Mouse (Mus musculus) kidney, postnatal 4 days (tissue): ENCODE data around the gene Cyth2.
A peak's percentile ranks its signal among the peaks of the same experiment; 100 is the strongest.

Source experiments
- DNase-seq, 2 experiments: peaks; one replicate each; pipeline ENCODE4 v3.0.0; 2021; ENCODE audit warnings: mixed read lengths in 2 of 2

Cyth2 gene

GRCm38 (mm10) chr7:45784524-45785372 lies 29.6 kb downstream of the Cyth2 start, which contains the start of gene Sult2b1:
Gene Sult2b1 (minus strand): TSS chr7:45784669.
- DNase-seq: peak; percentile 81 to 86

GRCm38 (mm10) chr7:45783511-45784091 lies 30.8 kb downstream of the Cyth2 start, which contains the start of gene Lmtk3:
Gene Lmtk3 (plus strand): TSS chr7:45783738.
- peak; percentile 76 to 81 for DNase-seq

DNA sequence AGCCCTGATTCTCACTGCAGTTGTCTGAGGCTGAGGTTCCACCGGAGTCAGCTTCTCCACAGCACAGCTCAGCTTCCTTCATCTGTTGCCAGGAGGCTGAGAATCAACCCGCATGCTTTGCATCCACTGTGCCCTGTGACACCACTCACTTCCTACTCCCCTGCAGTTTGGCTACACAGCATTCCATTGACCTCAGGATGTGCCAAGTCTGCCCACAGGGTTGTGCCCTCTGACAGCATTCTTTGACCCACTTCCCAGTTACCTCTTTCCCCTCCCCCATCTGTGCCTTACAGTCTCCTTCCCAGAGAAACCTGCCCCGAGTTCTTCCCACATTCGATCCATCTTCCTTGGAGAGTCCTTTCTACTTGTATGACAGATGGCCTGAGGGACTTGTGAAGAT lies 32.1 kb downstream of the Cyth2 start:
- no peak for DNase-seq

DNA sequence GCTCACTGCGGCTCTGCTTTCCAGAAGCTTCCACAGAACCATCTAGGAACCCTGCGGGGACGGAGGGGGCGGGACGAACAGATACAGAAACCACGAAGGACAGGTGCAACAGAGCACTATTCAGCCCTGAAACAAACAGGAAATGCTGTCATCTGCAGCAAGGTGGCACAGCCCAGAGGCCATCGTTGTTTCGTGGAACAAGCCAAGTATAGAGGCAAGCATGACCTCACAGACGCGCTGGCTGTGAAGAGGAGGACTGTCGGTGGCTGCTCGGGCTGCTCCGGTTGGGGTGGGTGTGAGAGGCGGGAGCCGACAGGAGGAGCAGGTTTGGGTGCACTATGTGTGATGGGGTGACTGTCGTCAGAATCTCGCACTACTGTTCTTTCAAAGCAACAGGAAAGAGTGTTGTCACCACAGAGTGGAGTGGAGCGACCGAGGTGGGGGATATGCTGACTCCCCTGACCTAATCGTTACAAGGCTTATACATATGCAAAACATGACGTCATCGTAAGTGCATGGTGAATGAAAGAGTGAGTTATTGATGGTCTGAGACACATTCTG lies 35.2 kb downstream of the Cyth2 start:
- no peak for DNase-seq

DNA sequence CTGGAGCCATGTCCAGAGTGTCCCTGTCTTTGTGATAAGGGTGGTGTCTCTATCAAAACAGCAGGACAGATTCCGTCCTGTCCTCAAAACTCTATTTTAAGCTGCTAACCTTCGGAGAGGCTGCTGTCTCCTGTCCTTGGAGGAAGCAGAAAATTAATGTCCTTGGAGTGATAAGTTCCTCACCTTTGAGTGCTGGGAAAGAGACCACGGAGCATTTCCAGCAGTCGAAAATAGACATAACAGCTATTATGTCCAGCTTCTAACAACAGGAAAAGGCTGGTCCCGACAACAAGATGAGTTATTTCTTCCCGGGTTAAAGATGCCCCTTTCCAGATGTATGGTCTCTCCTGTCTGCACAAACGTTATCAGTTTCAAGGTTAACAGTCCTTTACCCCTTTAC lies 39.1 kb downstream of the Cyth2 start:
- DNase-seq: no peak

DNA sequence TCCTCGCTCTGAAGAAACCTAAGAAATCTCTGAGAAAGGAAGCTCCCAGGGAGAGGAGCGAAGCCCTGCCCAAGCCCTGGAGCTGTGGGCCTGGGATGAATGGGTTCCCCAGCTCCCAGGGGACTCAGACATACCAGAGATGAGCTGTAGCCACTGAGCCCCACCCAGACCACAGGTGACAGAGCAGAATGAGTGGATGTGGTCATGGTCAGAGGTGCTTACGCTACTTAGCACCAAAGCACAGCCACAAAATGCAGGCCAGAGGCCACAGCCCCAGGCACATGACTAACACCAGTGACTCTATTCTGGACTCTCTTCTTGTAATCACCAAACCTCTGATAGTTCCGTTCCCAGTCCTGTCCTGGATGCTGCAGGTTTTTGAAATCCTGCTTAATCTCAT lies 43.3 kb downstream of the Cyth2 start:
- no peak for DNase-seq

GRCm38 (mm10) chr7:45770427-45771082 lies 43.8 kb downstream of the Cyth2 start:
- DNase-seq: no peak

DNA sequence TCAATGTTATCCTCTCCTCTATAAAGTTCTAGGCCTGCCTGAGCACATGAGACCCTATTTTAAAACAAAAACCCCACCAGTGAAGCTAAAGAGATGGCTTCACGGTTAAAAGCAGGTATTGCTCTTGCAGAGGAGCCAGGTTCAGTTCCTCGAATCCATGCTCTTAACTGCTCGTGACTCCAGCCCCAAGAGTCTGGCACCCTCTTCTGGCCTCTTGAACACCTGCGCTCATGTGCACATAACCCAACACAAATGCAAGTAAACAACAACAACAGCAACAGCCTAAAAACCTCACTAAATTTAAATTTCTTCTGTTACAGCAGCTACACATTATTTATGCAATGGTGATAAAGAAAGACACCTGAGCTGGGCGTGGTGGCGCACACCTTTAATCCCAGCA lies 46.9 kb downstream of the Cyth2 start:
- DNase-seq: no peak

DNA sequence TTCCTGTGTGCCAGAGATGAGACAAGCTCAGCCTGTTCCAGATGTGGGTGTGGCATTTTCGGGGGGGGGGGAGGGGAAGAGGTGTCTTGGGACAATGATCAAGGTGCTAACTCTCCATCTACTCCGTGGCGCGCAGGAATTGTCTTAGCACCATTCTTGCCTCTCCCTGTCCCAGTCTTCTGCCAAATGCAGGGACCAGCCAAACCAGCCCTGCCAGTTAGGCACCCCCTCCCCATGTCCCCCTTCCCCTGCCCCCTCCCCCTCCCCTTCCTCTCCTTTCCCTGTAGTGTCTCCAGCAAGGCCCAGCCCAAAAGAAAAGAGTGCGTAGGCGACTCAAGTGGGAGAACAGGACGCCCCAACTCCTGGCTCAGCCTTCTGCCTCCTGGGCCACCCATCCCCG lies 47.6 kb downstream of the Cyth2 start:
- no peak for DNase-seq

DNA sequence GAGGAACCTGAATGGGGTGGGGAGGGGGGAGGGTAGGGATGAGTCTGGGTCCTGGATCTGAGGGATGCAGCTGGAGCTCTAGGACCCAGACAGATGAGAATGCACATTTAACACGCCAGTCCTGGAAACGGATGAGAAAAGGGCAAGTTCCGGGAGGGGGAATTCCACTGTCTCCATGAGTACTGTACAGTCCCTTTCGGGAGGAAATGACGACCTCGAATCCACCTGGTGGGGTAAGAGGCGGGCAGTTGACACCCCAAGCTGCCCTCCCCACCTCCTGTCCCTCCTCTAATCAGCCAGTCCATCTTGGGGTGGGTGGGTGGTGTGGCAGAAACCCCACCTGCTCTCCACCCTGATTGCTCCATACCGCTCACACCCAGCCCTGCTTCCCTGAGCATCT lies 48.4 kb downstream of the Cyth2 start:
- no peak for DNase-seq

GRCm38 (mm10) chr7:45760151-45760550 lies 54.2 kb downstream of the Cyth2 start:
- no peak for DNase-seq

DNA sequence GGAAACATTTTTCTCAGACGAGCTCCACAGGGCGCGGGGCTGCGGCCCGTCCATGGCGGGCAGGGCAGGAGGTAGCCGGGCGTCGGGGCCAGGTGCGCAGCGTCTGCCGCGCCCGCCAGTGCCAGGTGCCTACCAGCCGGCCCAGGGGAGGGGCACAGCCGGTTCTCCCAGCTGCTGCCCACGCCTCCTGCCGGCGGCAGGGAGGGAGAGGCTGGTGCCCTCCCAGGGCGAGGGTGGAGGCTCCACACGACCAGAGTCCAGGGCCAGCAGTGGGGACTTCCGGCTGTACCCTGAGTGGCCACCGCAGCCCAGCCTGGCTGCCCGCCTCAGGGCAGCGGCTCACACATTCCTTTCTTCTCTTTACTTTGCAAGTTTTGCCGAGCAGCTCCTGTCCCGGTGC lies 55.0 kb downstream of the Cyth2 start:
- DNase-seq: peak; percentile 65 to 83
